Mouse (Mus musculus) forebrain, postnatal 0 days (tissue): Measurements from ENCODE around the gene Gm43738. TPM values are rescaled to one million over a fixed set of nuclear protein-coding genes. Genes with fewer than 3 reads are reported as not detected.

Experiments used
- ATAC-seq: fragments of 200-750 bp; cut with Nextera tagmentation; 2 replicates; pipeline ENCODE4 v1.8.0; 2017; ENCODE audit warnings: mild to moderate bottlenecking, moderate library complexity
- DNase-seq: peaks from one replicate; pipeline ENCODE4 v3.0.0-alpha.2; 2015
- H3K27ac ChIP-seq: fragments of 300-500 bp; sonication (generic); 2 replicates; pipeline ENCODE4 v1.5.1; 2014; ENCODE audit warnings: low read depth, mild to moderate bottlenecking, antibody characterized with exemption, low read length, moderate library complexity, mixed read lengths
- H3K27me3 ChIP-seq: fragments of 300-500 bp; sonication (generic); 2 replicates; pipeline ENCODE4 v1.6.1; 2014; ENCODE audit warnings: mild to moderate bottlenecking, low read length, mixed read lengths; ENCODE audit not compliant: insufficient read depth
- H3K36me3 ChIP-seq: fragments of 300-500 bp; sonication (generic); 2 replicates; pipeline ENCODE4 v1.6.1; 2014; ENCODE audit warnings: mild to moderate bottlenecking, moderate library complexity; ENCODE audit not compliant: insufficient read depth
- H3K4me1 ChIP-seq: fragments of 300-500 bp; sonication (generic); 2 replicates; pipeline ENCODE4 v1.6.1; 2014; ENCODE audit warnings: antibody characterized with exemption; ENCODE audit not compliant: insufficient read depth
- H3K4me2 ChIP-seq: fragments of 300-500 bp; sonication (generic); 2 replicates; pipeline ENCODE4 v1.6.1; 2014; ENCODE audit warnings: low read depth, mild to moderate bottlenecking, moderate library complexity
- H3K4me3 ChIP-seq: fragments of 300-500 bp; sonication (generic); 2 replicates; pipeline ENCODE4 v1.5.1; 2014; ENCODE audit warnings: low read depth, low read length, mixed read lengths
- H3K9ac ChIP-seq: fragments of 300-500 bp; sonication (generic); 2 replicates; pipeline ENCODE4 v1.6.1; 2014; ENCODE audit warnings: mild to moderate bottlenecking
- H3K9me3 ChIP-seq: fragments of 300-500 bp; sonication (generic); 2 replicates; pipeline ENCODE4 v1.6.1; 2016; ENCODE audit warnings: low read length
- CTCF ChIP-seq: sonication (generic); IDR thresholded peaks from 2 replicates; pipeline ENCODE4 v1.5.1; 2016; ENCODE audit warnings: antibody characterized with exemption, control low read depth, low read depth
- WGBS: fragments of 180-500 bp; shearing (Covaris S2); extraction: QIAGEN DNeasy Blood & Tissue Kit; methylation state at CpG from one replicate; pipeline ENCODE4 v1.1.7; 2014; 5-methylcytosine and 5-hydroxymethylcytosine counted together
- polyA plus RNA-seq: library from polyadenylated mRNA; unstranded; fragments of >200 nt; fragmentation: Nextera tagmentation; extraction: Ambion mirVana; gene quantifications from 2 replicates; pipeline ENCODE4 v1.2.1, GENCODE M21; 2015
- total RNA-seq: library from RNA; depleted of rRNA; stranded (reverse); fragments of >200 nt; gene quantifications from 2 replicates; pipeline ENCODE4 v1.2.3, GENCODE M21; 2014

The Gm43738 gene
- total and polyA plus RNA-seq, 2 experiments from 2014 or later = not detected

DNA sequence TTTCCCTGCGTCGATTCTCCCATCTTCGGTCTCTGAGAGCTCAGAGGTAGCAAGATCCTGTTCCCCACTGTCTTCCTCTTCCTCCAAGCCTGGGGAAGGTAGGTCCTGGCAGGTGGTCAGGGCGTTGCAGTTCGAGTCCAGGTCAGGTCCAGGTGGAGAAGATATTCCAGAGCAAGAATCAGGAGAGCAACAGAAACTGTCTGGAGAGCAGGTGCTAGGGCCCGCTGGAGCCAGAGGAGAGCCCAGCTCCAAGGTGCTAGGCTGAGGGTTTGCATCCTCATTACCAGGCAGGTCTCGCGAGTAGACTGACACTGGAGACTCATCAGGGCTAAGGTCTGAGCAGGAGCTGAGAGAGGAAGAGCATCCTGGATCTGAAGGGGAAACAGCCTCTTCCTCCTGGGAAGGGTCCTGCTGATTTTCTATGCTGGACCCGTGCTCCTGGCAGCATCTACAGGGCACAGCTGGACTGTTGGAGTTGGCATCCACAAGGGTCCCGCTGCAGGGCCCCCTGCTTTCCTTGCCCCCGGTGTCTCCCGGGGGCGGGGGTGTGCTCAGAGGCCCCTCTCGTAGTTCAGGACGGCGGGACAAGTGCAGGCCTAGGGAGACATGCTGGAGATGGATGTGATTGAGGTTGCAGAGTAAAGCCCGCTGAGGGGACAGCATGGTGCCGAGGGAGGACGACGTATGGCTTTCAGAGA, 8.9 kb downstream of the Gm43738 start:
- peak; percentile 16 for DNase-seq
- Histone ChIP-seq H3K27ac (peak overlapping the region; percentile 80; the same call in 1 of the 2 replicates), H3K9ac (peak overlapping the region; percentile 68), H3K4me2 (peak overlapping the region; percentile 95), H3K36me3 (peaks cover 52% of the 10 kb centered on the region), H3K9me3 (no peaks in the 10 kb centered on the region), H3K27me3 (no peaks in the 10 kb centered on the region), H3K4me1 (0 out of 2 replicates have a peak, but pooled peaks cover 10% of the 10 kb centered on the region), H3K4me3 (peak overlapping the region; percentile 72)
- 8% methylated on average over 20 of the region's 20 CpGs for WGBS
- no peak for TF ChIP-seq CTCF
- no peak for ATAC-seq

DNA sequence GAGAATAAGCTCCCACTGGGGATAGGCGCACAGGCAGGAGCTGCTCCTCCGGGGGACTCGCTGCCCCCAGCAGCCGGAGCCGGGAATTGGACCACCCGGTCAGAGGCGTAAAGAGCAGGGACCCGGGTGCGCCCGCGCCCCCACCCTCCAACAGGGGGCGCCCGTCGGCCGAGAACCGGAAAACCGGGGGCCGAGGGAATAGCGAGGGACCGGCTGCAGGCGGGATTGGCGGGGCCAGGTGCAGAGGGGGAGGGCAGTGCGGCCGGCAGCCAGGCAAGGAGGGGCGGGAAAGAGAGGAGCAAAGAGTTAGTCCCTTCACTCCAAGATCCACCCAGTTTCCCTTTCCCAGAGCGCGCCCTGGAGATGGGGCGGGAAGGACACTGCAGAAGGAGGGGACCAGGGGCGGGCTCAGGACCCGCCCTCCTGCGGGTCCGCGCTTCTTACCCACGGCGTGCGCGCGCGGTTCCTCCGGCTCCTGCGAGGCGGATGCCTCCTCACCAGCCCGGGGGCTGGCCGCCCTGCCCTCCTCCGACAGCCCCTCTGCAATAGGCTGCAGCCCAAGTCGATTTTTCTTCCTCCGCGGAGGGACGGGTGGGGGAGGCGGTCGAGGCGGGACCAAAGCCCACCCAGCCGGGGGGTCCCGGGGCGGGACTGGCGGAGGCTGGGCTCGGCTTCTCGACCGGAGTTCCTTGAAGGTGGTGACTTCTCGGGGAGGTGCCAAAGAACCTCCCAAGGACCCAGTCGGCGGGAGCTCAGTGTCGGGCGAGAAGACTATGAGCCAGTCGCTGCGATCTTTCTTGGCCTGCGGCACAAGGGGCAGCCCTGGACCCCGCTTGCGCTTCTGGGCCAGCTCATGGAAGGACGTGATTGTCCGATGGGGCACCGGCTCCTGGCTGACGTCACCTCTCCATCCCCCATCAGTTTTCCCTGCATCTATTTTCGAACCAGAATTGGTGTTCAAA, 9.9 kb downstream of the Gm43738 start:
- ATAC-seq = peak; percentile 44
- 2% methylated on average over 63 of the region's 74 CpGs for WGBS

DNA sequence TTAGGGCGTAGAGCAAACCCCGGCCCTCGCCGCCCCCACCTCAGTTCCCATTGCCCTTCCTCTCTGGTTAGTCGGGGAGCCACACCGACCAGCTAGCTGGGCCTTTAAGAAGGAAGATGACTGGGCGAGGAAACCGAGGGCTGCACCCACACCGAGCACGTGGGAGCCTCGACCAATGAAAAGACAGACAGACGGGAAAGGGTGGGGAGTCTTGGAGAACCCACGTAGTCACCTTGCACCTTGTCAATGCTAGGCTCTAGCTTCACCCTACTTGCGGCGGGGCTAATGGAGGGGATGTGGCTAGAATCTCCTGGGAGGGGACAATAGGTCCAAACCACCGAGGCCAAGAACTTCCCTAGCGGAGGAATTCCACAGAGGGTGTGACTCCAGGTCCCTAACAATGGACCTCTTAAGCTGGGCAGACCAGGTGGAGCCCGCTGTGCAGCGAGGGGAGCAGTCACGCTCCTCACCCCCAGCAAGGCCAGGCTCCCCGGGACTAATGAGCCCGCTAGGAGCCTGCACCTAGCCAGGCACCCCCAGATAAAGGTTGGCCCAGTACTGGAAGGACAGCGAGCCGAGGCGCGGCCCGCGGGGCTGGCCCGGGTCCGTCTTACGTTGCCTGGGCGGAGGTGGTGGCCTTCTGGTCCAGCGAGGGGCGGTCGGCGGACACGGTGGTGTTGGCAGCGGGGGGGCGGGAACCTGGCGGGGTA, 10.9 kb downstream of the Gm43738 start:
- peak overlapping the region; percentile 79 for H3K27ac ChIP-seq
- 3% methylated on average over 40 of the region's 40 CpGs for WGBS
- H3K4me1 ChIP-seq = 0 out of 2 replicates have a peak, but pooled peaks cover 10% of the 10 kb centered on the region
- DNase-seq (peak; percentile 89), ATAC-seq (peak; percentile 77)
- H3K4me2 ChIP-seq = peak overlapping the region; percentile 95
- H3K27me3 ChIP-seq = no peaks in the 10 kb centered on the region
- peaks cover 48% of the 10 kb centered on the region for H3K36me3 ChIP-seq
- peak overlapping the region; percentile 72 for H3K4me3 ChIP-seq
- no peak for TF ChIP-seq CTCF
- peak overlapping the region; percentile 68 for H3K9ac ChIP-seq
- H3K9me3 ChIP-seq = no peaks in the 10 kb centered on the region

More for the DNA sequence above, 9.9 kb downstream of the Gm43738 start:
- Histone ChIP-seq H3K27me3 (no peaks in the 10 kb centered on the region), H3K4me3 (peak overlapping the region; percentile 72), H3K4me1 (0 out of 2 replicates have a peak, but pooled peaks cover 10% of the 10 kb centered on the region), H3K9me3 (no peaks in the 10 kb centered on the region), H3K4me2 (peak overlapping the region; percentile 95), H3K9ac (peak overlapping the region; percentile 68), H3K27ac (peak overlapping the region; percentile 79), H3K36me3 (peaks cover 50% of the 10 kb centered on the region)
- DNase-seq = peak; percentile 84
- TF ChIP-seq CTCF = peak; percentile 81

DNA sequence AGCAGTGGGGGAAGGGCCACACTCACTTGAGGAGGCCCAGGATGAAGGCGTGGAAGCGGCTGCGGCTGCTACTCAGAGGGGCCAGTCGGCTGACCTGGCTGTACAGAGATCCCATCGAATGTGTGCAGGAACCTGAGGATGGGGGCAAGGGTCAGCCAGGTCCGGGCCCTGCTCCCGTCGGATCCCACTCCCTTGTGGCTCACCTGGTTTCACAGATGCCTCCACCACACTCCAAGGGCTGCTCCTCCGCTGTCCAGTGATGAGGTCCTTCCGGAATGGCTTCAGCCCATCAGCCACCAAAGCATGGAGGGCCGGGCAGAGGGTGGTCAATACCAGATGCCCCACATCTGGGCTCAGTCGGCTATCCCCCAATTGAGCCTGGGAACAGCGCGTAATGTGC, 11.9 kb downstream of the Gm43738 start:
- 82% methylated on average over 14 of the region's 14 CpGs for WGBS
- no peak for DNase-seq
- Histone ChIP-seq H3K4me3 (no peak overlapping the region), H3K27me3 (no peaks in the 10 kb centered on the region), H3K9ac (no peak overlapping the region), H3K4me1 (0 out of 2 replicates have a peak, but pooled peaks cover 10% of the 10 kb centered on the region), H3K36me3 (peaks cover 48% of the 10 kb centered on the region), H3K9me3 (no peaks in the 10 kb centered on the region), H3K27ac (no peak overlapping the region), H3K4me2 (no peak overlapping the region)
- TF ChIP-seq CTCF = no peak
- ATAC-seq = no peak

DNA sequence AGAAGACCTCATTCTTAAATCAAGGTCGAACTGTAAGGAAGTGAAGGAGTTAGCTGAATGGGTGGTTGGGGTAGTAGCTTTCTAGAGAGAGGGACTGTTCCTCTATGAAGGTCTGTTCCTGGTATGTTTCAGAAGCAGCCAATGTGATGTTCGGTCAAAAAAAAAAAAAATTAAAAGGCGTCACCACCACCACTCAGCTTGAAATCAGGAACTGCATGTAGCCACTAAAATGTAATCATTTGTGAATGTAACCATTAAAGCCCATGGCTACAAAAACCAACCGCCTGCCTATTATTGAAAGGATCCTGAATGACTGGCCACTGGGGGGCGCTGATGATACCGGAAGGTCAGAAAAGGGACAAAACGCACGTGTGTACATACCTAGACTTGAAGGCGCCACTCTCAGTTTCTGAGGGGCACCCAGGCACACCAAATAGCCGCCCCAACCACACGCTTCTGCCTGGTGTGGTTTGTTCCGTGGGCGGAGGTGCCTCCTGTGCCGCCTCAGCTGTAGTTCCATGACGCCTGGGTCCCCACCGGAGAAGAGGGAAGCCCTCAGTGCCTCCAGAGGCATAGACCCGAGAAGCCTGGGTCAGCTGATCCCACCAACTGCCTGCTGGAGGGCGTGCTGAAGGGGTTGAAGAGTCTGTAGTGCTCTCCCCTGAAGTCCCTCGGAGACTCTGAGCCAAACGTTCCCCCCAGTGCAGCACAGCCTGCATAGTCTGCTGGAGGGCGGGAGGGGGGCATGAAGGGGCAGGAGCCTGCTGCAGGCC, 13.4 kb downstream of the Gm43738 start:
- WGBS = 37% methylated on average over 21 of the region's 21 CpGs

More for the DNA sequence above, 13.4 kb downstream of the Gm43738 start:
- Histone ChIP-seq H3K4me3 (no peak overlapping the region), H3K36me3 (peaks cover 48% of the 10 kb centered on the region), H3K27ac (no peak overlapping the region), H3K4me2 (no peak overlapping the region), H3K27me3 (no peaks in the 10 kb centered on the region), H3K4me1 (0 out of 2 replicates have a peak, but pooled peaks cover 10% of the 10 kb centered on the region), H3K9me3 (no peaks in the 10 kb centered on the region), H3K9ac (no peak overlapping the region)
- peak; percentile 79 for DNase-seq
- peak; percentile 80 for TF ChIP-seq CTCF
- ATAC-seq = no peak
